Mouse (Mus musculus) heart, embryonic 16.5 days (tissue): ENCODE measurements at regions not wholly inside any gene's neighbourhood (a gene's known extent, or its start where the extent isn't known, plus 50 kb on each side); places are given as distances from the start of the nearest gene placed in this dataset.

Source experiments
- ATAC-seq: fragments of 200-750 bp; cut with Nextera tagmentation; replicated peaks from 2 replicates; pipeline ENCODE4 v1.8.0; 2017; ENCODE audit warnings: moderate number of reproducible peaks; ENCODE audit not compliant: insufficient read depth, low FRiP score; ENCODE audit errors: extremely low read depth
- H3K27ac ChIP-seq: fragments of 300-500 bp; sonication (generic); 2 replicates; pipeline ENCODE4 v1.5.1; 2014; ENCODE audit warnings: mild to moderate bottlenecking, low read length, control low read depth, moderate library complexity
- H3K27me3 ChIP-seq: fragments of 300-500 bp; sonication (generic); 2 replicates; pipeline ENCODE4 v1.6.1; 2014; ENCODE audit warnings: low read length, mixed read lengths; ENCODE audit not compliant: control insufficient read depth, insufficient read depth
- H3K36me3 ChIP-seq: fragments of 300-500 bp; sonication (generic); 2 replicates; pipeline ENCODE4 v1.6.1; 2014; ENCODE audit not compliant: control insufficient read depth, insufficient read depth
- H3K4me1 ChIP-seq: fragments of 300-500 bp; sonication (generic); 2 replicates; pipeline ENCODE4 v1.6.1; 2014; ENCODE audit warnings: low read length, mixed read lengths; ENCODE audit not compliant: control insufficient read depth, insufficient read depth
- H3K4me2 ChIP-seq: fragments of 300-500 bp; sonication (generic); 2 replicates; pipeline ENCODE4 v1.6.1; 2014; ENCODE audit warnings: low read depth, mild to moderate bottlenecking, control low read depth, low read length
- H3K4me3 ChIP-seq: fragments of 300-500 bp; sonication (generic); 2 replicates; pipeline ENCODE4 v1.5.1; 2014; ENCODE audit warnings: mild to moderate bottlenecking, control low read depth, low read length
- H3K9ac ChIP-seq: fragments of 300-500 bp; sonication (generic); 2 replicates; pipeline ENCODE4 v1.6.1; 2014; ENCODE audit warnings: low read length, control low read depth
- H3K9me3 ChIP-seq: fragments of 300-500 bp; sonication (generic); replicated peaks from 2 replicates; pipeline ENCODE4 v1.6.1; 2016; ENCODE audit warnings: low read length; ENCODE audit not compliant: control insufficient read depth
- WGBS: fragments of 180-500 bp; shearing (Covaris S2); extraction: QIAGEN DNeasy Blood & Tissue Kit; methylation state at CpG from one replicate; pipeline ENCODE4 v1.1.7; 2014; 5-methylcytosine and 5-hydroxymethylcytosine counted together

- no peak overlapping the region for H3K4me3 ChIP-seq
- no peak overlapping the region for H3K9ac ChIP-seq
- no peak overlapping the region for H3K27ac ChIP-seq
- no peak overlapping the region for H3K4me2 ChIP-seq
- 91% methylated on average over 2 of the region's 2 CpGs for WGBS
- no peaks in the 10 kb centered on the region for H3K36me3 ChIP-seq
- H3K4me1 ChIP-seq = no peaks in the 10 kb centered on the region
- no peaks in the 10 kb centered on the region for H3K9me3 ChIP-seq
- ATAC-seq = no peak
- no peaks in the 10 kb centered on the region for H3K27me3 ChIP-seq
These were observed 203.1 kb upstream of the Slc8a1 start for GRCm38 (mm10) chr17:81941317-81941716.

- Histone ChIP-seq H3K9me3 (peaks cover 3% of the 10 kb centered on the region; the same call in 1 of the 2 replicates), H3K27me3 (no peaks in the 10 kb centered on the region), H3K4me1 (no peaks in the 10 kb centered on the region), H3K4me2 (no peak overlapping the region), H3K36me3 (no peaks in the 10 kb centered on the region), H3K9ac (no peak overlapping the region), H3K27ac (no peak overlapping the region), H3K4me3 (no peak overlapping the region)
- WGBS = 76% methylated on average over 2 of the region's 2 CpGs
- no peak for ATAC-seq
These were observed 192.6 kb upstream of the Slc8a1 start for GRCm38 (mm10) chr17:81930736-81931135.

GRCm38 (mm10) chr17:81906481-81907012, 168.4 kb upstream of the Slc8a1 start:
- no peaks in the 10 kb centered on the region for H3K36me3 ChIP-seq
- 76% methylated on average over 5 of the region's 5 CpGs for WGBS
- ATAC-seq = no peak

GRCm38 (mm10) chr17:81901999-81902665, 164.0 kb upstream of the Slc8a1 start:
- H3K27me3 ChIP-seq = no peaks in the 10 kb centered on the region
- H3K36me3 ChIP-seq = no peaks in the 10 kb centered on the region
- H3K9ac ChIP-seq = no peak overlapping the region
- no peak overlapping the region for H3K4me3 ChIP-seq
- no peak overlapping the region for H3K27ac ChIP-seq
- no peak for ATAC-seq
- H3K4me1 ChIP-seq = no peaks in the 10 kb centered on the region
- 84% methylated on average over 4 of the region's 4 CpGs for WGBS
- H3K4me2 ChIP-seq = no peak overlapping the region
- H3K9me3 ChIP-seq = peaks cover 5% of the 10 kb centered on the region

More at GRCm38 (mm10) chr17:81906481-81907012, 168.4 kb upstream of the Slc8a1 start:
- no peak overlapping the region for H3K4me2 ChIP-seq
- H3K9me3 ChIP-seq = no peaks in the 10 kb centered on the region
- H3K4me1 ChIP-seq = no peaks in the 10 kb centered on the region
- H3K27ac ChIP-seq = no peak overlapping the region
- H3K4me3 ChIP-seq = no peak overlapping the region
- H3K9ac ChIP-seq = no peak overlapping the region
- H3K27me3 ChIP-seq = no peaks in the 10 kb centered on the region

- no peak overlapping the region for H3K4me3 ChIP-seq
- H3K27me3 ChIP-seq = no peaks in the 10 kb centered on the region
- peaks cover 5% of the 10 kb centered on the region for H3K9me3 ChIP-seq
- H3K4me1 ChIP-seq = no peaks in the 10 kb centered on the region
- H3K36me3 ChIP-seq = no peaks in the 10 kb centered on the region
- no peak overlapping the region for H3K4me2 ChIP-seq
- no peak for ATAC-seq
- 65% methylated on average over 2 of the region's 2 CpGs for WGBS
- H3K27ac ChIP-seq = no peak overlapping the region
- no peak overlapping the region for H3K9ac ChIP-seq
These were observed 160.8 kb upstream of the Slc8a1 start for GRCm38 (mm10) chr17:81898984-81899383.

GRCm38 (mm10) chr17:81878136-81878535, 140.0 kb upstream of the Slc8a1 start:
- no peak overlapping the region for H3K4me3 ChIP-seq
- H3K36me3 ChIP-seq = no peaks in the 10 kb centered on the region
- 75% methylated on average over 3 of the region's 3 CpGs for WGBS
- H3K9ac ChIP-seq = no peak overlapping the region
- no peaks in the 10 kb centered on the region for H3K9me3 ChIP-seq
- no peaks in the 10 kb centered on the region for H3K4me1 ChIP-seq
- no peak overlapping the region for H3K4me2 ChIP-seq
- no peaks in the 10 kb centered on the region for H3K27me3 ChIP-seq
- no peak for ATAC-seq
- H3K27ac ChIP-seq = no peak overlapping the region

GRCm38 (mm10) chr17:81866683-81867082, 128.5 kb upstream of the Slc8a1 start:
- Histone ChIP-seq H3K9ac (no peak overlapping the region), H3K36me3 (no peaks in the 10 kb centered on the region), H3K27ac (no peak overlapping the region), H3K4me1 (no peaks in the 10 kb centered on the region), H3K4me2 (no peak overlapping the region), H3K27me3 (no peaks in the 10 kb centered on the region), H3K4me3 (no peak overlapping the region), H3K9me3 (no peaks in the 10 kb centered on the region)
- WGBS = 27% methylated on average over 1 of the region's 1 CpGs
- ATAC-seq = no peak

GRCm38 (mm10) chr17:81849298-81849967, 111.3 kb upstream of the Slc8a1 start:
- peaks cover under 1% of the 10 kb centered on the region for H3K4me1 ChIP-seq

GRCm38 (mm10) chr17:81843793-81844192, 105.6 kb upstream of the Slc8a1 start:
- ATAC-seq = peak; percentile 88
- Histone ChIP-seq H3K4me2 (peak overlapping the region; percentile 46; the same call in 1 of the 2 replicates), H3K36me3 (no peaks in the 10 kb centered on the region), H3K4me3 (no peak overlapping the region), H3K27ac (peak overlapping the region; percentile 83), H3K4me1 (peaks cover 4% of the 10 kb centered on the region), H3K27me3 (no peaks in the 10 kb centered on the region), H3K9ac (no peak overlapping the region), H3K9me3 (no peaks in the 10 kb centered on the region)
- WGBS = 16% methylated on average over 3 of the region's 3 CpGs

More at GRCm38 (mm10) chr17:81849298-81849967, 111.3 kb upstream of the Slc8a1 start:
- H3K27me3 ChIP-seq = no peaks in the 10 kb centered on the region
- no peak overlapping the region for H3K4me3 ChIP-seq
- H3K4me2 ChIP-seq = no peak overlapping the region
- H3K9me3 ChIP-seq = no peaks in the 10 kb centered on the region
- no peak overlapping the region for H3K27ac ChIP-seq
- ATAC-seq = no peak
- 57% methylated on average over 6 of the region's 6 CpGs for WGBS
- H3K36me3 ChIP-seq = no peaks in the 10 kb centered on the region
- H3K9ac ChIP-seq = no peak overlapping the region
